Mouse (Mus musculus): ENCODE data around the gene Dip2a.
A peak's percentile ranks its signal among the peaks of the same experiment; 100 is the strongest.

The Dip2a gene

GRCm38 (mm10) chr10:76306738-76307137 lies 38.4 kb downstream of the Dip2a start:
- no peak for DNase-seq (ENCODE audit: low spot score)

GRCm38 (mm10) chr10:76300133-76300532 lies 45.0 kb downstream of the Dip2a start:
- no peak for DNase-seq (ENCODE audit: low spot score)

- DNase-seq (ENCODE audit: low spot score) = no peak
Observed at GRCm38 (mm10) chr10:76293222-76293621, 51.9 kb downstream of the Dip2a start.

GRCm38 (mm10) chr10:76289936-76290671 lies 55.0 kb downstream of the Dip2a start:
- DNase-seq (ENCODE audit: low spot score) = no peak

- DNase-seq (ENCODE audit: low spot score) = no peak
Observed at GRCm38 (mm10) chr10:76289052-76289451, 56.0 kb downstream of the Dip2a start.

GRCm38 (mm10) chr10:76288268-76288993 lies 56.7 kb downstream of the Dip2a start:
- peak; percentile 13 for DNase-seq (ENCODE audit: low spot score)

GRCm38 (mm10) chr10:76278541-76279097 lies 66.5 kb downstream of the Dip2a start:
- no peak for DNase-seq (ENCODE audit: low spot score)

GRCm38 (mm10) chr10:76275256-76275655 lies 69.8 kb downstream of the Dip2a start:
- DNase-seq (ENCODE audit: low spot score) = no peak

- DNase-seq (ENCODE audit: low spot score) = peak; percentile 58
Observed at GRCm38 (mm10) chr10:76271238-76271637, 73.9 kb downstream of the Dip2a start.

- DNase-seq (ENCODE audit: low spot score) = no peak
Observed at GRCm38 (mm10) chr10:76262431-76262830, 82.7 kb downstream of the Dip2a start.

- no peak for DNase-seq (ENCODE audit: low spot score)
Observed at GRCm38 (mm10) chr10:76261447-76261846, 83.6 kb downstream of the Dip2a start.

- DNase-seq (ENCODE audit: low spot score) = peak; percentile 58
Observed at GRCm38 (mm10) chr10:76260358-76261059, 84.6 kb downstream of the Dip2a start.

- peak; percentile 52 for DNase-seq (ENCODE audit: low spot score)
Observed at GRCm38 (mm10) chr10:76259566-76260232, 85.4 kb downstream of the Dip2a start.

- no peak for DNase-seq (ENCODE audit: low spot score)
Observed at GRCm38 (mm10) chr10:76257719-76258390, 87.2 kb downstream of the Dip2a start.

GRCm38 (mm10) chr10:76257231-76257630 lies 87.9 kb downstream of the Dip2a start:
- no peak for DNase-seq (ENCODE audit: low spot score)

GRCm38 (mm10) chr10:76255617-76256016 lies 89.5 kb downstream of the Dip2a start:
- no peak for DNase-seq (ENCODE audit: low spot score)

- no peak for DNase-seq (ENCODE audit: low spot score)
Observed at GRCm38 (mm10) chr10:76253536-76253935, 91.6 kb downstream of the Dip2a start, which contains the start of gene S100b. Gene S100b, plus strand, starts transcription at chr10:76253853.

- DNase-seq (ENCODE audit: low spot score) = no peak
Observed at GRCm38 (mm10) chr10:76253079-76253478, 92.0 kb downstream of the Dip2a start.

- no peak for DNase-seq (ENCODE audit: low spot score)
Observed at GRCm38 (mm10) chr10:76250870-76251269, 94.2 kb downstream of the Dip2a start.

- no peak for DNase-seq (ENCODE audit: low spot score)
Observed at GRCm38 (mm10) chr10:76248647-76248968, 96.5 kb downstream of the Dip2a start.

- DNase-seq (ENCODE audit: low spot score) = peak; percentile 28
Observed at GRCm38 (mm10) chr10:76247960-76248646, 97.0 kb downstream of the Dip2a start.
